ENCODE assay signal across 13 mouse cellular contexts in the genomic region with DNA sequence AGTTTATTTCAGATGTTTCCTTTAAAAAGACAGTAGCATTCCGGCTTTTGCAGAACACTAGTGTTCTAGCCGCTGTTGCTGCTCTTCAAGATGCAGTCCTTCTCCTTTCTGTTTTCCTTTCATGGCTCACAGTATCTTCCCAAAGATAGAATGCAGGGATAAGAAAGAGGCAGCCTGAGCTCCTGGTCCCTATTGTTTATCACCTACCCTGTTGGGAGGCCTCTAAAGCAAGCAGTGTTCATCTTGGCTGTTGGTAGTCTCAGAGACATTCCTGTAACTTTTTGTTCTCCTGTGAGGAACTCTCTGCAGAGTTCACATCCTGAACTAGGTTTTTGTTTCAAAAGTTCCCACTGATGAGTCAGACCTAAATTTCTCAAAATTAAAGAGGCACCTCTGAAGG. TPM values are rescaled to one million over a fixed set of nuclear protein-coding genes. Genes with fewer than 3 reads are reported as not detected.
DNase-seq lines count a peak whose midpoint lies in the region; ATAC-seq and TF ChIP-seq lines count a peak whose summit lies in the region.
"Had no signal": no experiment of that assay in that cellular context is flagged by ENCODE, and none has a peak within 500 bp of the region (broad histone marks: within the 10 kb centered on the region; RNA-seq: fewer than 3 reads in every experiment).

No protein-coding gene starts in this region.

- peak overlapping the region; percentile 17; the same call in 1 of the 2 replicates for H3K9ac ChIP-seq in heart, embryonic 11.5 days (ENCODE audit: low read depth, low read length)
- no peak overlapping the region for H3K9ac ChIP-seq in liver, embryonic 11.5 days (ENCODE audit: low read depth, low read length)
- no peak overlapping the region for H3K9ac ChIP-seq in liver, postnatal 0 days (replicated peaks)
- no peak overlapping the region for H3K9ac ChIP-seq in neural tube, embryonic 12.5 days

- no peak for TF ChIP-seq CTCF in liver, postnatal 0 days (IDR thresholded peaks at IDR 0.05; ENCODE audit: low read depth)

- peaks cover 23% of the 10 kb centered on the region for H3K4me1 ChIP-seq in heart, embryonic 11.5 days (ENCODE audit: control insufficient read depth, insufficient read depth, low read length)
- H3K4me1 ChIP-seq in liver, embryonic 11.5 days (replicated peaks; ENCODE audit: control insufficient read depth, insufficient read depth, low read length): peaks cover 14% of the 10 kb centered on the region
- H3K4me1 ChIP-seq in liver, postnatal 0 days (ENCODE audit: insufficient read depth): peaks cover 12% of the 10 kb centered on the region; the same call in 1 of the 2 replicates
- peaks cover 51% of the 10 kb centered on the region for H3K4me1 ChIP-seq in embryonic facial prominence, embryonic 10.5 days
- peaks cover 39% of the 10 kb centered on the region for H3K4me1 ChIP-seq in neural tube, embryonic 12.5 days

- ATAC-seq in heart, embryonic 11.5 days (replicated peaks; ENCODE audit: insufficient number of reproducible peaks, low FRiP score, low TSS enrichment): no peak
- ATAC-seq in liver, embryonic 11.5 days (replicated peaks; ENCODE audit: low FRiP score): no peak
- no peak for ATAC-seq in liver, postnatal 0 days
- ATAC-seq in neural tube, embryonic 12.5 days (ENCODE audit: low FRiP score, low read depth): no peak
- ATAC-seq in CD4-positive, CD25-positive, alpha-beta regulatory T cell, adult 4 months: no peak

- no peak for DNase-seq in heart, postnatal 4 days
- DNase-seq in liver, embryonic 11.5 days (ENCODE audit: low spot score): no peak
- no peak for DNase-seq in liver, postnatal 0 days
- no peak for DNase-seq in embryonic facial prominence, embryonic 10.5 days (ENCODE audit: low spot score)
- no peak for DNase-seq in right cerebral cortex, postnatal 14 days
- DNase-seq: cerebellum, postnatal 10 days; gastrocnemius, postnatal 25 days; lung, postnatal 10 days; right cerebral cortex, postnatal 25 days had no signal

- no peak overlapping the region for H3K27ac ChIP-seq in heart, embryonic 11.5 days (ENCODE audit: low read depth, low read length)
- no peak overlapping the region; the same call in 1 of the 2 replicates for H3K27ac ChIP-seq in liver, embryonic 11.5 days (ENCODE audit: low read depth, low read length)
- H3K27ac ChIP-seq in liver, postnatal 0 days (ENCODE audit: low read depth): no peak overlapping the region
- peak overlapping the region; percentile 54; the same call in 1 of the 2 replicates for H3K27ac ChIP-seq in embryonic facial prominence, embryonic 10.5 days (replicated peaks)
- H3K27ac ChIP-seq in neural tube, embryonic 12.5 days: no peak overlapping the region

- WGBS in heart, embryonic 11.5 days (ENCODE audit: insufficient replicate concordance): 17% methylated on average over 2 of the region's 2 CpGs
- WGBS in liver, embryonic 11.5 days: 31% methylated on average over 2 of the region's 2 CpGs
- WGBS in liver, postnatal 0 days (ENCODE audit: insufficient replicate concordance): 63% methylated on average over 2 of the region's 2 CpGs
- WGBS in embryonic facial prominence, embryonic 10.5 days: 25% methylated on average over 2 of the region's 2 CpGs
- WGBS in neural tube, embryonic 12.5 days: 9% methylated on average over 2 of the region's 2 CpGs

- peak overlapping the region; percentile 51 for H3K4me2 ChIP-seq in heart, embryonic 11.5 days
- H3K4me2 ChIP-seq in liver, embryonic 11.5 days: peak overlapping the region; percentile 14; the same call in 1 of the 2 replicates
- H3K4me2 ChIP-seq in liver, postnatal 0 days (ENCODE audit: low read depth, low read length): no peak overlapping the region
- peak overlapping the region; percentile 37 for H3K4me2 ChIP-seq in neural tube, embryonic 12.5 days (replicated peaks)

- H3K36me3 ChIP-seq in heart, embryonic 11.5 days (ENCODE audit: control insufficient read depth, insufficient read depth, low read length): no peaks in the 10 kb centered on the region
- H3K36me3 ChIP-seq in liver, embryonic 11.5 days (ENCODE audit: control insufficient read depth, insufficient read depth, low read length): no peaks in the 10 kb centered on the region
- no peaks in the 10 kb centered on the region for H3K36me3 ChIP-seq in liver, postnatal 0 days (replicated peaks; ENCODE audit: insufficient read depth, low read length)
- no peaks in the 10 kb centered on the region for H3K36me3 ChIP-seq in embryonic facial prominence, embryonic 10.5 days (replicated peaks)
- no peaks in the 10 kb centered on the region for H3K36me3 ChIP-seq in neural tube, embryonic 12.5 days

- H3K4me3 ChIP-seq in heart, embryonic 11.5 days (ENCODE audit: low read depth, low read length): no peak overlapping the region
- H3K4me3 ChIP-seq in liver, embryonic 11.5 days (ENCODE audit: low read depth, low read length): no peak overlapping the region
- H3K4me3 ChIP-seq in liver, postnatal 0 days (ENCODE audit: low read depth, low read length): no peak overlapping the region
- H3K4me3 ChIP-seq in embryonic facial prominence, embryonic 10.5 days: no peak overlapping the region
- H3K4me3 ChIP-seq in neural tube, embryonic 12.5 days: no peak overlapping the region
- H3K4me3 ChIP-seq: myocyte had no signal

- H3K9me3 ChIP-seq in heart, embryonic 11.5 days (replicated peaks; ENCODE audit: control insufficient read depth, low read length): no peaks in the 10 kb centered on the region
- no peaks in the 10 kb centered on the region for H3K9me3 ChIP-seq in liver, embryonic 11.5 days (ENCODE audit: control insufficient read depth, low read length)
- H3K9me3 ChIP-seq in liver, postnatal 0 days (ENCODE audit: low read length): no peaks in the 10 kb centered on the region
- no peaks in the 10 kb centered on the region for H3K9me3 ChIP-seq in embryonic facial prominence, embryonic 10.5 days
- no peaks in the 10 kb centered on the region for H3K9me3 ChIP-seq in neural tube, embryonic 12.5 days

- TF ChIP-seq EP300 in liver, postnatal 0 days (IDR thresholded peaks at IDR 0.05; ENCODE audit: low read depth): no peak

- H3K27me3 ChIP-seq in heart, embryonic 11.5 days (ENCODE audit: control insufficient read depth, insufficient read depth, low read length): no peaks in the 10 kb centered on the region
- no peaks in the 10 kb centered on the region for H3K27me3 ChIP-seq in liver, embryonic 11.5 days (replicated peaks; ENCODE audit: control insufficient read depth, insufficient read depth, low read length)
- H3K27me3 ChIP-seq in liver, postnatal 0 days (ENCODE audit: insufficient read depth, low read length): peaks cover 12% of the 10 kb centered on the region
- H3K27me3 ChIP-seq in embryonic facial prominence, embryonic 10.5 days (replicated peaks; ENCODE audit: low read depth, poor library complexity, severe bottlenecking): peaks cover 54% of the 10 kb centered on the region
- H3K27me3 ChIP-seq in neural tube, embryonic 12.5 days (replicated peaks): no peaks in the 10 kb centered on the region

RNA-seq across cellular contexts. Expression of a gene that starts 3.8 kb away (rescaled TPM):
- 72.8 and 89.0 TPM in 2 replicates for polyA plus RNA-seq in heart, embryonic 11.5 days (2014; fragmentation: Nextera tagmentation; extraction: Ambion mirVana)
- 10 to 100 TPM; 37.8 to 41.6 TPM for total RNA-seq in heart, postnatal 4 days (2021)
- polyA plus RNA-seq in liver, embryonic 11.5 days (2014; fragmentation: Nextera tagmentation; extraction: Ambion mirVana): 44.7 and 46.6 TPM in 2 replicates
- polyA plus RNA-seq in liver, postnatal 0 days (2015; fragmentation: Nextera tagmentation; extraction: Ambion mirVana): 6.7 TPM in 2 replicates
- polyA plus RNA-seq in embryonic facial prominence, embryonic 10.5 days (2016; fragmentation: Nextera tagmentation; extraction: Ambion mirVana): 73.3 and 89.6 TPM in 2 replicates
- polyA plus RNA-seq in neural tube, embryonic 12.5 days (2016; fragmentation: Nextera tagmentation; extraction: Ambion mirVana): 188 and 191 TPM in 2 replicates
- polyA plus RNA-seq in CD4-positive, CD25-positive, alpha-beta regulatory T cell, adult 4 months (2017; shearing (Covaris generic)): under 1 TPM in 1 of 2 experiments, not detected in 1; 0.66 TPM
